Mouse (Mus musculus): ENCODE measurements at regions not wholly inside any gene's neighbourhood (a gene's known extent, or its start where the extent isn't known, plus 50 kb on each side); places are given as distances from the start of the nearest gene placed in this dataset.

- DNase-seq (ENCODE audit: low read depth): no peak
Measured at GRCm38 (mm10) chr9:111838069-111838820, 148.1 kb upstream of the Stac start.

GRCm38 (mm10) chr9:111822094-111822493 is 131.9 kb upstream of the Stac start:
- no peak for DNase-seq (ENCODE audit: low read depth)

GRCm38 (mm10) chr9:111817461-111817860 is 127.3 kb upstream of the Stac start:
- DNase-seq (ENCODE audit: low read depth): no peak

- DNase-seq (ENCODE audit: low read depth): peak; percentile 26
Measured at GRCm38 (mm10) chr9:111804931-111805330, 114.8 kb upstream of the Stac start.

- no peak for DNase-seq (ENCODE audit: low read depth)
Measured at GRCm38 (mm10) chr9:111801381-111801780, 111.2 kb upstream of the Stac start.

GRCm38 (mm10) chr9:111800869-111801268 is 110.7 kb upstream of the Stac start:
- no peak for DNase-seq (ENCODE audit: low read depth)

GRCm38 (mm10) chr9:111778981-111779380 is 88.8 kb upstream of the Stac start:
- DNase-seq (ENCODE audit: low read depth): no peak

- DNase-seq (ENCODE audit: low read depth): no peak
Measured at GRCm38 (mm10) chr9:111777433-111778135, 87.4 kb upstream of the Stac start.

GRCm38 (mm10) chr9:111774229-111774628 is 84.1 kb upstream of the Stac start:
- no peak for DNase-seq (ENCODE audit: low read depth)

- no peak for DNase-seq (ENCODE audit: low read depth)
Measured at GRCm38 (mm10) chr9:111762653-111763468, 72.7 kb upstream of the Stac start.

- no peak for DNase-seq (ENCODE audit: low read depth)
Measured at GRCm38 (mm10) chr9:111755235-111755634, 65.1 kb upstream of the Stac start.

- no peak for DNase-seq (ENCODE audit: low read depth)
Measured at GRCm38 (mm10) chr9:111746151-111746550, 56.0 kb upstream of the Stac start.

GRCm38 (mm10) chr9:111745206-111745605 is 55.1 kb upstream of the Stac start:
- no peak for DNase-seq (ENCODE audit: low read depth)

Measured in gonadal fat pad, adult 2 months (tissue).